Mouse (Mus musculus): Measurements from ENCODE around the gene Nup37.

The Nup37 gene

GRCm38 (mm10) chr10:88146707-88147477 is at the start of gene Nup37, which contains the start of gene Parpbp:
Gene Nup37 (plus strand): TSS chr10:88146992.
Gene Parpbp (minus strand): TSS chr10:88146941.
- DNase-seq (ENCODE audit: low read depth): peak; percentile 76

- DNase-seq (ENCODE audit: low read depth): no peak
Measured at GRCm38 (mm10) chr10:88106169-88106568, 40.6 kb upstream of the Nup37 start.

DNA sequence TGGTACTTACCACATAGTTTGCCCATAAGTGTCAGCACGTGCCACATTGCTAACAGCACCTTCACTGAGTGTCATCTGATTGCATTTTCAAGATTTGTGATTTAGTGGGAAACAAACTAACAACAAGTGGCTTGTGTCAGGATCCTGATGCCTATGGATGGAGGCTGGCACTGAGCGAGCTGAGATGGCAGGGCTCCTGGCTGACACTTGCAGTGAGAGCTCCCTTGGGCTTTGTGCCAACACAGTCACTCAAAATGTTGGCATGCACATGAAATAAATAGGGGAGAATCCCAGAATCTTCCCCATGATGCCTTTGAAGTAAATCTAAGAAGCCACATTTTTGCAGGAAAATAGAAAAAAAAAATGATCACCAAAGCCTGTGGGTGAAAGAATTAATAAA is 33.5 kb upstream of the Nup37 start:
- DNase-seq (ENCODE audit: low read depth): no peak

DNA sequence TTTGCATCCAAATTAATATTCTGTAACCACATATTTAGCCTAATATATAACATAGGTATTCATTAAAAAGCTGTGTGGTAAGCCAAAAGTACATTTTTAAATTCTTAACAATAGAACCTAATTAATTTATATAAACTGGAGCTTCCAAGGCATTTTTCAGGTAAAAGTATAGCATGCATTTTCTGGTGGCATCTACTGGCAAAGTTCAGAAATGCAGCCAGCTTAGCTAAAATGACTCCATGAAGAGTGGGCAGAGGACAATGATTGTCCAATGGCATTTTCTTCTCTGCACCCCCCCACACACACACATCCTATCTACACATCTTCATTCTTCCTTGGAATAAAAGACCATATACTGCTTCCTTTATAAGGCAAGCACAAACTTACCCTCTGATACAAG is 27.1 kb upstream of the Nup37 start:
- DNase-seq (ENCODE audit: low read depth): no peak

DNA sequence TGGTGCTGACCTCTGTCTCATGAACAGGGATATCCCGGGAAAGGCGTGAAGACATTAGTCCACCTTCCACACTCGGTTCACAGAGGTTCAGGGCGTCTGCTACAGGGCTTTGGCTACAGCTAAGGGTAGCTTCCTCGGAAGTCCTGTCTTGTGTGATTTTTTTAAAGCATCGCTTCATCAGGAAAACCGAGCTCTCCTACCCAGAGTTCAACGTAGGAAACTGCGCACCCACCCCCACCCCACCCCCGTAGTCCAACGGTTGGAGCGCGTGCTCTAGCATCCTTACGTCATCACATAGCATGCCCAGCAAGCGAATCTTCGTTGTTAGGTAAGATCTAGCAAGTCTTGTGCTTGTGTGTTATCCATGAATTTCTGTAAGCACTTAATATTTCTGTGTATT is 11.2 kb upstream of the Nup37 start:
- DNase-seq (ENCODE audit: low read depth): no peak

DNA sequence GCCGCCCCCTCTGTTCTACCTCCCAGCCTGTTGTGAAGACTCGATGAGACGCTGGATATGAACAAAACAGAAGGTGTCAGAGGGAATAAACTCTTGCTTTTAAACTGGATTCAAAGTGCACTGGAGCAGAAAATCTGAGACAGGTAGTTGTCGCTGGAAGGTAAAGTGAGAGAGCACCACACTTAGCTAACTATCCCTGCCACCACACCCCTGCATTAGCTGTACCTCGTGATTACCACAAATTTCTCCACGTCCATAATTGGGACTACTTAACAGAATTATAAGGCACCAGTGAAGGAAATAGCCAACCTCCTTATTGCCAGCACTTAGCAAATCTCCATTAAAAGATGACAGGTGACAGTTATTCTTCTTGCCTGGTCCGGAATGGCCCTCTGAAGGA is 605 bp upstream of the Nup37 start:
- DNase-seq (ENCODE audit: low read depth): no peak

GRCm38 (mm10) chr10:88150381-88150780 is 3.6 kb downstream of the Nup37 start:
- DNase-seq (ENCODE audit: low read depth): no peak

GRCm38 (mm10) chr10:88151658-88152057 is 4.9 kb downstream of the Nup37 start:
- no peak for DNase-seq (ENCODE audit: low read depth)

DNA sequence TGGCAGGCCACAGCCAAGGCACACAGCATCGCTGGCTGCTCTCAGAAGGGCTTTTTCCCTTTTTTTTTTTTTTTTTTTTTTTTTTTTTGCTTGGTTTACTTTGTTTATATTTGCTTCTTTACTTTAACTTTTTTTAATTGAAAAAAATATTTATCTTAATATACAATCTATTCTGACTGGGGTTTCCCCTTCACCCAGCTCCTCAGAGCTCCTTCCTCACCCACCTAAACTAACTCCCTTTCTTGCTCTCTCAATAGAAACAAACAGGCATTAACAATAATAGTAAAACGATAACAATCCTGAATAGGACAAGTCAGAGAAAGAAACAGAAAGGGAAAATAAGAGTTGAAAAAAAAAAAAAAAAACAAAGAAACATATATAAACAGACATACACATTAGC is 15.3 kb downstream of the Nup37 start:
- DNase-seq (ENCODE audit: low read depth): no peak

- no peak for DNase-seq (ENCODE audit: low read depth)
Measured at GRCm38 (mm10) chr10:88162676-88163075, 15.9 kb downstream of the Nup37 start.

GRCm38 (mm10) chr10:88166158-88166557 is 19.4 kb downstream of the Nup37 start:
- no peak for DNase-seq (ENCODE audit: low read depth)

- no peak for DNase-seq (ENCODE audit: low read depth)
Measured at GRCm38 (mm10) chr10:88167438-88168077, 20.8 kb downstream of the Nup37 start.

DNA sequence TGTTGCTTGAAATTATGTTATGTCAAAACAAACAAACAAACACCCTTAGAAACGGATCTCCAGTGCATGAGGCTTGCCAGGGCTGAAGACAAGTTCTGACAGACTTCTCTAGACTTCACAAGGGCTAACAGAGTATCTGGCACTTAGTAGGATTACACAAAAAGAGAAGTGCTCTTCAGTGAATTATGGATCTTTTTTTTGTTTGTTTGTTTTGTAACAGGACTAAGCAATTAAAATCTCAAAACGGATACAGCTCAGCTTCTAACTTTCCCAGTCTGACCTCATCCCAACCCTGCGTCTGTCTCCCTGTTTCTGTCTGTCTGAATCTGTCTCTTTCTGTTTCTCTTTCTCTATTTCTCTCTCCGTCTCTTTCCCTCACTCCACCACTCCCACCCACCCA is 53.7 kb downstream of the Nup37 start:
- DNase-seq (ENCODE audit: low read depth): no peak

GRCm38 (mm10) chr10:88200951-88201638 is 54.3 kb downstream of the Nup37 start, which contains the start of gene Washc3:
Gene Washc3 (plus strand): TSS chr10:88201093.
- peak; percentile 82 for DNase-seq (ENCODE audit: low read depth)

DNA sequence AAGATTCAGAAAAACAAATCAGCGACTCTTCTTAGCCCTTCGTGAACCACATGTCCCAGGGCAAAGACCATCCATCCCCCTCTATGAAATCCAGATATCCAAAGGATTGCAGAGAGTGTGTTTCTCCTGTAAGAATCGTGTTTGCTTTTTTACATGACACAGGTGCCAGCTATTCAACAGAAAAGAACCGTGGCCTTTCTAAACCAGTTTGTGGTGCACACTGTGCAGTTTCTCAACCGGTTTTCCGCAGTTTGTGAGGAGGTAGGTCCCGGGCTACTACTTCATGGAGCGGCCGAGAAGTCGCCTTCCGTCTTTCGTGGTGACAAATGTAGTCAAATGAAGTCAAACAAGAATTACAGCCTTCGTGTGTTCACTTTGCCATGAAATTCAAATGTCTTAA is 54.9 kb downstream of the Nup37 start:
- no peak for DNase-seq (ENCODE audit: low read depth)

DNA sequence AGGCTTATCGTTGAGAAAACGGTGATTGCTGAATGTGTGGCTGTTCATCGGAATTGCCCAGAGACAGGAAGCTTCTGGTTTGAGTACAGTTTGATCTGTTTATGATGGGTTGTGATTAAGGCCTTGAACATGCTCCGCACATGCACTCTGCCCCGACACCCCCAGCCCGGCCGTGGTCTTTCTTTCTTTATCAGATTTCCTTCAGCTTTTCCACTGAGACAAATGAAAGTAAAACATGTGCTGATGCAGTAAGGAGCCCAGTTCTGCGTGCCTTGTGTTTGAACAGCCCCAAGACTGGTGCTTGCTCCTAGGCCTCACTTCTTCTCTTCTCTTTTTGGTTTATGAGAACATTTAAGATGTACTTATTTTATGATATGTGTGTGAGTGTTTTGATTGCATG is 55.8 kb downstream of the Nup37 start:
- no peak for DNase-seq (ENCODE audit: low read depth)

DNA sequence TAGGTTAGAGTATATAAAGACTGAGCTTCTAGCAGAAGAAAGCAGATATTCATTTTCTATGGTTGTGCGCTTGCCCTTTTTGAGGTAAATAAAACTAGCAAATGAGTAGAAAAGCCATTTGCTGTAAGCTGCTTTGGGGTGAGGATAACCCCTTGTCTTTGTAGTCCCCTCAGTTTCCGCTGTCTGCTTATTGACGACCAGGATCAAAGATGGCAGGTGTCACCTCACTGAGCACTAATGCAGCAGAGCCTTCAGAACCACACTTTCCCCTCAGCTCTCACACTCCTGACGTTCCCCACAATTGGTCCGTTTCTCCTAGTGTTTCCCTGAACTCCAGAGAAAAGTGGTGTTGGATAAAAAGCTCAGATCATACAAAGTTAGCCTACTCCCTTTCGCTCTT is 56.4 kb downstream of the Nup37 start:
- DNase-seq (ENCODE audit: low read depth): no peak

GRCm38 (mm10) chr10:88212644-88213043 is 65.9 kb downstream of the Nup37 start:
- DNase-seq (ENCODE audit: low read depth): no peak

DNA sequence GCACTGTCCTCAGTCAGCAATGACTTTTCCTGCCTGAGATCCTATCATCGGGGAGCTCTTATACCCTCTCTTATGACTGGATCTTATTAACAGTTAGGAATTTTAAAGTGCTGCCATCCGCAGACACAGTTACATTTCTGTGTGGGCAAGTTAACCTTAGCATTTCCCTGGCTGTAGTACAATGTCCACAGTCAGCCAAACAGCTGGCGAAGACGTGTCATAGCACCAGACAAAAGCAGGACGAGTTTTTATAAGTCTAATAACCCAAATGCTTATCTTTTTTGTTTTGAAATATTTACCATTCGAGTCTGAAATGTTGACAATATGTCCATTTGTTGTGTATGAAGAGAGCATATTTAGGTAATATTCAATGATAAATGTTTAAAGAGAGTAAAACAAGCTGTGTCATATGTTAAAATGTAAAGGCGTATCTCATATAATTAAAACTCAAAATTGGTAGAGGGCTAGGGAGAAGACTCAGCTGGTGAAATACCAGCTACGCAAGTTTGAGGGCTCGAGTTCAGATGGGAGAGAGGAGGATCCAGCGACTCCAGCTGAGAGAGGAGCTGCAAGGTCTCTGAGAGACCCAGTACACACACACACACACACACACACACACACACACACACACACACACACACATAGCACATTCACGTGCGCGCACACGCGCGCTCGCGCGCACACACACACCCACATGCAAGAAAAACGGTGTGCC is 68.2 kb downstream of the Nup37 start:
- DNase-seq (ENCODE audit: low read depth): no peak

DNA sequence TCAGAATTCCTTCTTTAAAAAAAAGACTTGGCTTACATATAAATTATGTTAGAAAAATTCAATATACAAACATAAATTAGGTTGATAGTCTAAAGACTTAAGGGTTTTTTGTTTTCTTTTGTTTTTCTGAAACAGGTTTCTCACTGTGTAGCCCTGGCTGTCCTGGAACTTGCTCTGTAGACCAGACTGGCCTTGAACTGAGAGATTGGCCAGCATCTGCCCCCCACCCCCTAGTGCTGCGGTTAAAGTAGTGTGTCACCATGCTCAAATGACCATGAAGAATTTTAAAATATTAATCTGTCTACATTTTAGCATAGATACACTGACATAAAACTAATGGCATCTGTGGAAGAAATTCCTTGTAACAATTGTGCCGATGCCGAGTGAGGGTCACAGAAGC is 71.4 kb downstream of the Nup37 start:
- no peak for DNase-seq (ENCODE audit: low read depth)

GRCm38 (mm10) chr10:88221718-88222117 is 74.9 kb downstream of the Nup37 start:
- DNase-seq (ENCODE audit: low read depth): no peak

DNA sequence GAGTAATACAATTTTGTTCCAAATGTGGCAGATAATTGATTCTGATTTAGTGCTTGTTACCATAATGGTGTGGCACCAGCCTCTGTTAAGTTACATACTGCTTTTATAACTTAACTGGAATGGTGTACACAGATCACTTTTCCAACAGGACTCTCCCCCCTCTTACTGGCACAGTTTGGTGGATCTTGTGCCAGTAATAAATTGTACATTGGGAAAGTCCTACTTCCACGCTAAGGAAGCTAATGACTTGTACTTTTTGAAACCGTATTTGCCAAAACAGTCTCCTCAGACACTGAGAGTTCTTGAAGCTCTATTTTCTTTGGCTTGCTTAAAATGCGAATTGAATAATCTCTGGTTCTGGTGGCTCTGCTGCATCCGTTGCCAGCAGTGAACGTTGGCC is 78.6 kb downstream of the Nup37 start:
- no peak for DNase-seq (ENCODE audit: low read depth)

Measured in c-Kit-positive CD71-negative TER-119-negative erythroid progenitor cells, embryonic 14.5 days (primary cell).